Mouse (Mus musculus) hindbrain, postnatal 0 days (tissue): ENCODE data around the gene Limch1. TPM values are rescaled to one million over a fixed set of nuclear protein-coding genes. Genes with fewer than 3 reads are reported as not detected.

ENCODE experiments used
- ATAC-seq: fragments of 200-750 bp; cut with Nextera tagmentation; 2 replicates; pipeline ENCODE4 v1.8.0; 2017; ENCODE audit warnings: mild to moderate bottlenecking, moderate TSS enrichment, moderate library complexity
- DNase-seq: peaks from one replicate; pipeline ENCODE4 v3.0.0-alpha.2; 2015; ENCODE audit warnings: low spot score
- H3K27ac ChIP-seq: fragments of 300-500 bp; sonication (generic); 2 replicates; pipeline ENCODE4 v1.5.1; 2014; ENCODE audit warnings: mild to moderate bottlenecking
- H3K27me3 ChIP-seq: fragments of 300-500 bp; sonication (generic); 2 replicates; pipeline ENCODE4 v1.6.1; 2014; ENCODE audit warnings: low read length, mixed read lengths; ENCODE audit not compliant: insufficient read depth
- H3K36me3 ChIP-seq: fragments of 300-500 bp; sonication (generic); 2 replicates; pipeline ENCODE4 v1.6.1; 2014; ENCODE audit warnings: low read length, mixed read lengths; ENCODE audit not compliant: insufficient read depth
- H3K4me1 ChIP-seq: fragments of 300-500 bp; sonication (generic); 2 replicates; pipeline ENCODE4 v1.6.1; 2014; ENCODE audit warnings: antibody characterized with exemption, low read length, mixed read lengths; ENCODE audit not compliant: insufficient read depth
- H3K4me2 ChIP-seq: fragments of 300-500 bp; sonication (generic); 2 replicates; pipeline ENCODE4 v1.6.1; 2014; ENCODE audit warnings: low read depth, mild to moderate bottlenecking, low read length, moderate library complexity, mixed read lengths
- H3K4me3 ChIP-seq: fragments of 300-500 bp; sonication (generic); 2 replicates; pipeline ENCODE4 v1.5.1; 2014; ENCODE audit warnings: low read length
- H3K9ac ChIP-seq: fragments of 300-500 bp; sonication (generic); replicated peaks from 2 replicates; pipeline ENCODE4 v1.6.1; 2014; ENCODE audit warnings: mild to moderate bottlenecking, low read length, moderate library complexity, mixed read lengths
- H3K9me3 ChIP-seq: fragments of 300-500 bp; sonication (generic); 2 replicates; pipeline ENCODE4 v1.6.1; 2016; ENCODE audit warnings: low read length, mixed read lengths
- CTCF ChIP-seq: IDR thresholded peaks from 2 replicates; pipeline ENCODE4 v1.5.1; 2016; ENCODE audit warnings: antibody characterized with exemption, control low read depth, low read depth
- WGBS: fragments of 180-500 bp; shearing (Covaris S2); extraction: QIAGEN DNeasy Blood & Tissue Kit; methylation state at CpG from one replicate; pipeline ENCODE4 v1.1.7; 2014; 5-methylcytosine and 5-hydroxymethylcytosine counted together
- polyA plus RNA-seq: library from polyadenylated mRNA; unstranded; fragments of >200 nt; fragmentation: Nextera tagmentation; extraction: Ambion mirVana; gene quantifications from 2 replicates; pipeline ENCODE4 v1.2.1, GENCODE M21; 2015
- total RNA-seq: library from RNA; depleted of rRNA; stranded (reverse); fragments of >200 nt; gene quantifications from 2 replicates; pipeline ENCODE4 v1.2.3, GENCODE M21; 2014

Limch1 gene
- total and polyA plus RNA-seq, 2 experiments from 2014 or later = 50.4 to 72.4 TPM

GRCm38 (mm10) chr5:67025581-67025980 is 280.0 kb downstream of the Limch1 start:
- Histone ChIP-seq H3K4me3 (no peak overlapping the region), H3K4me2 (no peak overlapping the region), H3K36me3 (peaks cover 4% of the 10 kb centered on the region; the same call in 1 of the 2 replicates), H3K27ac (no peak overlapping the region), H3K27me3 (no peaks in the 10 kb centered on the region), H3K4me1 (0 out of 2 replicates have a peak, but pooled peaks cover 5% of the 10 kb centered on the region), H3K9me3 (no peaks in the 10 kb centered on the region), H3K9ac (no peak overlapping the region)
- WGBS = 73% methylated on average over 8 of the region's 10 CpGs
- DNase-seq = no peak
- no peak for ATAC-seq
- TF ChIP-seq CTCF = no peak

- ATAC-seq (peak; percentile 75; the same call in 1 of the 2 replicates), DNase-seq (peak; percentile 76)
- no peaks in the 10 kb centered on the region for H3K9me3 ChIP-seq
- H3K4me2 ChIP-seq = no peak overlapping the region
- no peaks in the 10 kb centered on the region for H3K27me3 ChIP-seq
- TF ChIP-seq CTCF = no peak
- H3K27ac ChIP-seq = no peak overlapping the region
- H3K36me3 ChIP-seq = peaks cover 3% of the 10 kb centered on the region; the same call in 1 of the 2 replicates
- no peak overlapping the region for H3K9ac ChIP-seq
- 0 out of 2 replicates have a peak, but pooled peaks cover 5% of the 10 kb centered on the region for H3K4me1 ChIP-seq
- 37% methylated on average over 16 of the region's 16 CpGs for WGBS
- H3K4me3 ChIP-seq = no peak overlapping the region
Measured at GRCm38 (mm10) chr5:67028786-67029185, 283.2 kb downstream of the Limch1 start.

GRCm38 (mm10) chr5:67029946-67030345 is 284.3 kb downstream of the Limch1 start:
- DNase-seq (no peak), ATAC-seq (no peak)
- H3K36me3 ChIP-seq = peaks cover 3% of the 10 kb centered on the region; the same call in 1 of the 2 replicates
- H3K4me3 ChIP-seq = no peak overlapping the region
- TF ChIP-seq CTCF = no peak
- 0 out of 2 replicates have a peak, but pooled peaks cover 5% of the 10 kb centered on the region for H3K4me1 ChIP-seq
- no peaks in the 10 kb centered on the region for H3K9me3 ChIP-seq
- no peak overlapping the region for H3K9ac ChIP-seq
- H3K4me2 ChIP-seq = no peak overlapping the region
- no peaks in the 10 kb centered on the region for H3K27me3 ChIP-seq
- no peak overlapping the region for H3K27ac ChIP-seq
- WGBS = 63% methylated on average over 3 of the region's 3 CpGs

GRCm38 (mm10) chr5:67032601-67033000 is 287.0 kb downstream of the Limch1 start:
- Histone ChIP-seq H3K36me3 (peaks cover 3% of the 10 kb centered on the region; the same call in 1 of the 2 replicates), H3K4me3 (no peak overlapping the region), H3K4me2 (no peak overlapping the region), H3K27me3 (no peaks in the 10 kb centered on the region), H3K9ac (no peak overlapping the region), H3K9me3 (no peaks in the 10 kb centered on the region), H3K4me1 (0 out of 2 replicates have a peak, but pooled peaks cover 5% of the 10 kb centered on the region), H3K27ac (no peak overlapping the region)
- DNase-seq (no peak), ATAC-seq (no peak)
- 81% methylated on average over 7 of the region's 7 CpGs for WGBS
- TF ChIP-seq CTCF = no peak

GRCm38 (mm10) chr5:67043932-67044331 is 298.3 kb downstream of the Limch1 start:
- Histone ChIP-seq H3K4me3 (no peak overlapping the region), H3K9ac (no peak overlapping the region), H3K36me3 (no peaks in the 10 kb centered on the region), H3K9me3 (no peaks in the 10 kb centered on the region), H3K4me1 (no peaks in the 10 kb centered on the region), H3K27me3 (no peaks in the 10 kb centered on the region), H3K4me2 (no peak overlapping the region), H3K27ac (no peak overlapping the region)
- no peak for DNase-seq
- ATAC-seq = no peak
- TF ChIP-seq CTCF = no peak
- WGBS = 83% methylated on average over 8 of the region's 9 CpGs

- H3K4me2 ChIP-seq = no peak overlapping the region
- 20% methylated on average over 4 of the region's 4 CpGs for WGBS
Measured at GRCm38 (mm10) chr5:67048003-67048402, 302.4 kb downstream of the Limch1 start.

GRCm38 (mm10) chr5:67057803-67058202 is 312.2 kb downstream of the Limch1 start:
- TF ChIP-seq CTCF = peak; percentile 42
- DNase-seq (peak; percentile 12), ATAC-seq (no peak)
- Histone ChIP-seq H3K9me3 (no peaks in the 10 kb centered on the region), H3K4me2 (no peak overlapping the region), H3K4me1 (no peaks in the 10 kb centered on the region), H3K27ac (no peak overlapping the region), H3K9ac (no peak overlapping the region), H3K36me3 (peaks cover 6% of the 10 kb centered on the region; the same call in 1 of the 2 replicates), H3K4me3 (no peak overlapping the region), H3K27me3 (no peaks in the 10 kb centered on the region)
- 86% methylated on average over 6 of the region's 6 CpGs for WGBS

More at GRCm38 (mm10) chr5:67048003-67048402, 302.4 kb downstream of the Limch1 start:
- DNase-seq (peak; percentile 91), ATAC-seq (peak; percentile 73)
- H3K9ac ChIP-seq = no peak overlapping the region
- TF ChIP-seq CTCF = peak; percentile 94
- H3K27ac ChIP-seq = no peak overlapping the region
- no peaks in the 10 kb centered on the region for H3K9me3 ChIP-seq
- H3K4me3 ChIP-seq = no peak overlapping the region
- no peaks in the 10 kb centered on the region for H3K27me3 ChIP-seq
- no peaks in the 10 kb centered on the region for H3K36me3 ChIP-seq
- no peaks in the 10 kb centered on the region for H3K4me1 ChIP-seq
